Mouse (Mus musculus) lung, postnatal 0 days (tissue): Measurements from ENCODE around the gene Epm2aip1.
A peak's percentile ranks its signal among the peaks of the same experiment; 100 is the strongest.

Experiments
- CTCF ChIP-seq: IDR thresholded peaks from 2 replicates; pipeline ENCODE4 v1.5.1; 2016; ENCODE audit warnings: antibody characterized with exemption, mild to moderate bottlenecking
- EP300 ChIP-seq: IDR thresholded peaks from 2 replicates; pipeline ENCODE4 v1.6.1; 2016; ENCODE audit warnings: antibody characterized with exemption, mild to moderate bottlenecking, control low read depth

GRCm38 (mm10) chr9:111289832-111290339 is 18.2 kb downstream of the Epm2aip1 start:
- TF ChIP-seq CTCF (peak; percentile 100), EP300 (0 out of 2 replicates have a peak, but pooled peaks have one; percentile 13)
